In genomic region chr9:118150429-118151220, GRCm38 (mm10) we compare ENCODE assay signal across 8 mouse cellular contexts. TPM values are rescaled to one million over a fixed set of nuclear protein-coding genes. Genes with fewer than 3 reads are reported as not detected.
DNase-seq lines count a peak whose midpoint lies in the region; ATAC-seq lines count a peak whose summit lies in the region.

No protein-coding gene starts in this region.

- H3K4me1 ChIP-seq in intestine, embryonic 16.5 days (ENCODE audit: control insufficient read depth, insufficient read depth, low read length): 0 out of 2 replicates have a peak, but pooled peaks cover 11% of the 10 kb centered on the region

- no peak overlapping the region for H3K27ac ChIP-seq in intestine, embryonic 16.5 days (ENCODE audit: low read length)

- no peaks in the 10 kb centered on the region for H3K36me3 ChIP-seq in intestine, embryonic 16.5 days (ENCODE audit: control insufficient read depth, insufficient read depth, low read length)

- no peaks in the 10 kb centered on the region for H3K27me3 ChIP-seq in intestine, embryonic 16.5 days (replicated peaks; ENCODE audit: control insufficient read depth, insufficient read depth, low read length)

- WGBS in intestine, embryonic 16.5 days: 78% methylated on average over 20 of the region's 20 CpGs

- no peak overlapping the region for H3K9ac ChIP-seq in intestine, embryonic 16.5 days (ENCODE audit: low read depth, low read length)

- no peaks in the 10 kb centered on the region for H3K9me3 ChIP-seq in intestine, embryonic 16.5 days (ENCODE audit: control insufficient read depth, low read length)

- H3K4me3 ChIP-seq in intestine, embryonic 16.5 days (ENCODE audit: low read length): peak overlapping the region; percentile 95

- DNase-seq in cerebellum, adult 11-12 months: peak; percentile 38
- no peak for DNase-seq in cerebellum, postnatal 4 days (ENCODE audit: low spot score in 2 of 2)
- peak; percentile 24 for DNase-seq in thymus, postnatal 4 days
- DNase-seq in thymus, postnatal 0 days (ENCODE audit: low spot score): no peak
- DNase-seq in neural tube, embryonic 10.5 days (ENCODE audit: extremely low spot score, low spot score): peak; percentile 17
- no peak for DNase-seq in left cerebral cortex, adult 9 months (ENCODE audit: low spot score in 2 of 2)
- DNase-seq in left cerebral cortex, adult 18-20 months (ENCODE audit: low spot score in 2 of 2): no peak

- no peak for ATAC-seq in intestine, embryonic 16.5 days

- peak overlapping the region; percentile 32 for H3K4me2 ChIP-seq in intestine, embryonic 16.5 days (ENCODE audit: low read depth, low read length)

RNA-seq across cellular contexts. Expression of gene Cmc1, which starts 0.6 kb away (rescaled TPM):
- polyA plus RNA-seq in thymus, postnatal 0 days (2015; fragmentation: Nextera tagmentation; extraction: Ambion mirVana): 94.5 and 99.1 TPM in 2 replicates
- 57.6 and 69.8 TPM in 2 replicates for polyA plus RNA-seq in intestine, embryonic 16.5 days (2015; fragmentation: Nextera tagmentation; extraction: Ambion mirVana)
- total RNA-seq in left cerebral cortex, adult 18-20 months (2021): 10 to 100 TPM; 13.8 TPM

Comparison
In these comparisons a context has a peak if more than half of its experiments do, and no peak if none do; other contexts are left out.
1. DNase-seq: peak in cerebellum, adult 11-12 months (single experiment), thymus, postnatal 4 days (single experiment) and neural tube, embryonic 10.5 days (single experiment); none in cerebellum, postnatal 4 days (0 of 2), thymus, postnatal 0 days (single experiment), left cerebral cortex, adult 9 months (0 of 2) and left cerebral cortex, adult 18-20 months (0 of 2).